Mouse (Mus musculus) induced T-regulatory cell, adult 2 months (primary cell): ENCODE data around the gene Acvr2b.

ENCODE experiments used
- DNase-seq: peaks from one replicate; pipeline ENCODE4 v3.0.0-alpha.2; 2012; ENCODE audit warnings: low read depth

Gene Acvr2b

DNA sequence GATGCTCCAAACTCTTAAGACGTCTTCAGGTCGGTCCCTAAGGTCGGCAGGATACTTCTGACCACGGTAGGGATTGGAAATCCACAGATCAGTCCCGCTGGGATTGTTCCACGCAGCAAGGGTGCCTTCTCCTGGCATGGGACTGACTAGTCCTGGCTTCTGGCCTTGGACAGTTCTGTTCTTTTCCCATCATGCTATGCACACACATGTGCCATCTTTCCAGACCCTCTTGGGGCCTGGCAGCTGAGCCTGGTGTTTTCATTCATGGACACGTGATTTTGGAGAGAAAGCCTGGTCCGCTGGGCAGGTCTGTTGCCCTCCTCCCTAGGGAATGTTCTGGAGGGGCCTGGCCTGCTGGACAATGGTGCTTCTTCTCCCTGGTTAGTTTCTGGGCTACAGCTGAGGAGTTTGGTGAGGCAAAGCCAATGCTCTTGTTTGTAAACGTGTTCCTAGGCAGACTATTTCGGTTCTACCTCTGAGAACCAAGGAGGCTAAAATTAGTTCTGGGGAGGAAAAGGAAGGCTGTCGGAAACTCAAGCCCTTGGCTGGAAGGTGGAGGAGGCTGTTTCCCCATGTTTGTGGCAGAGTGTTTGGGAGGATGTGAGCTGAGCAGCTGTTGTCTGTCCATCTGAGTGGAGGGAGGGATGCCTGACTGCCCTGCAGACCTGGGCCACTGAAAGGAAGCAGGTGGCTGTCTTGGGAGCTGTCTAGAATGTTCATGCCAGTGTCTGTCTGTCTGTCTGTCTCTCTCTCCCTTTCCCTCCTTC, 7.2 kb downstream of the Acvr2b start:
- no peak for DNase-seq

DNA sequence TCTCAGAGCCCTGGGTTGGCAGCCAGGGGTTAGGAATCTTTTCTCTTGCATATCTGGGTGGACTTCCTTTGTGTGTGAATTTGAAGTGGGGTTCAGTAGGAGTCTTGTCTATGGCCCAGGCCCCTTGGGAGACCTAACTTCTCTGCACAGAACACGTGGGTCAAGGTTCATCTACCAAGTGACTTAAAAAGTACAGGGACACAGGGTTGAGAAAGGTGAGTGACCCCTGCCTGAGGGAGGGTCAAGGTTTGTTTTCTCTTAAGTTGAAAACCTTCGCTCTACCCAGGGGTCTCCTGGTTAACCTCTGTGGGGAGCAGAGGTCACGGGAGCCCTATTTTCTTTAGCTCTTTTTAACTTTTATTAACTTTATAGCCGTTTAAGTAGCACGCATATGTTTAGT, 7.9 kb downstream of the Acvr2b start:
- no peak for DNase-seq

- no peak for DNase-seq
Observed at GRCm38 (mm10) chr9:119418025-119418424, 16.1 kb downstream of the Acvr2b start.

GRCm38 (mm10) chr9:119419852-119420438, 18.0 kb downstream of the Acvr2b start:
- no peak for DNase-seq

- DNase-seq = no peak
Observed at GRCm38 (mm10) chr9:119425217-119425975, 23.5 kb downstream of the Acvr2b start.

- DNase-seq = no peak
Observed at GRCm38 (mm10) chr9:119425976-119426415, 24.1 kb downstream of the Acvr2b start.

- DNase-seq = no peak
Observed at GRCm38 (mm10) chr9:119426483-119426882, 24.6 kb downstream of the Acvr2b start.

- peak; percentile 65 for DNase-seq
Observed at GRCm38 (mm10) chr9:119430311-119430710, 28.4 kb downstream of the Acvr2b start.

DNA sequence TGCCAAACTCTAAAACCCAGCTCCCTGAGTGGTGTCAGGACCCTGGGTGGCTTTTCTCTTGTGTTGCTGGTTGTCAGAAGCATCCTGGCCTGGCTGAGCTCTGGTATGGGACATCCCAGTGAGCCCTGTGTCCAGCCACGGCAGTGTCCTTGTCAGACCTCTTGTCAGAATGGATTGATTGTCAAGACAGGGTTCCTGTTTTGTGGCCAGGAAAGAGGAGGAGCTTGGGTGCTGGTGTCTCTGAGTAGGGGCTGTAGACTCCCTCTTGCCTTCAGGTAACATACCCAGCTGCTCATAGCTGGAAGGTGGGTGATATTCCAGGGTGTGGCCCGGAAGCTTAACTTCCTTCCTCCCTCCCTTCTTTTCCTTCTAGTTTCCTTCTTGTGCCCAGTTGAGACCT, 33.9 kb downstream of the Acvr2b start:
- DNase-seq = no peak

- DNase-seq = no peak
Observed at GRCm38 (mm10) chr9:119438065-119438464, 36.1 kb downstream of the Acvr2b start.

DNA sequence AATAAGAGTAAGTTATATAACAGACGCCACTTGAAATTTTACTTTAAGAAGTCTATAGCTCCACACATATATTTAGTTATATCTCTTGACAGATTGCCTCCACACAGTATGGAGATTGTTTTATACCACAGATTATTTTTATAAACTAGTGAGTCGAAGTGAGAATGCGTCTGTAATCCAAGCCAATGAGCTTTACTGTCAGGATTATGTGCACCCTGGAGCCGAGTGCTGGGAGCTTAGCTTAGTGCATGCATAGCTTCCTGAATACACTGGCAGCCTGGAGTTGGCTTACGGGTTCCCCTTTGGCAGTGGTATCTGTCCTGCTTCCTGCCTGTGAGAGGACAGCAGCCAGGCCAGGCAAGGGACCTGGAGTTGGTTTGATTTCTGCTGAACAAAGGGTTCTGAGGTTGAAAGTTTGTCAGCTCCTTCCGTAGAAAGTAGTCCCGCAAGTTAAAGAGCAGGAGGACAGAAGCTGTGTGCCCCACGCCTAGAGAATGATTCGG, 36.6 kb downstream of the Acvr2b start:
- DNase-seq = no peak

DNA sequence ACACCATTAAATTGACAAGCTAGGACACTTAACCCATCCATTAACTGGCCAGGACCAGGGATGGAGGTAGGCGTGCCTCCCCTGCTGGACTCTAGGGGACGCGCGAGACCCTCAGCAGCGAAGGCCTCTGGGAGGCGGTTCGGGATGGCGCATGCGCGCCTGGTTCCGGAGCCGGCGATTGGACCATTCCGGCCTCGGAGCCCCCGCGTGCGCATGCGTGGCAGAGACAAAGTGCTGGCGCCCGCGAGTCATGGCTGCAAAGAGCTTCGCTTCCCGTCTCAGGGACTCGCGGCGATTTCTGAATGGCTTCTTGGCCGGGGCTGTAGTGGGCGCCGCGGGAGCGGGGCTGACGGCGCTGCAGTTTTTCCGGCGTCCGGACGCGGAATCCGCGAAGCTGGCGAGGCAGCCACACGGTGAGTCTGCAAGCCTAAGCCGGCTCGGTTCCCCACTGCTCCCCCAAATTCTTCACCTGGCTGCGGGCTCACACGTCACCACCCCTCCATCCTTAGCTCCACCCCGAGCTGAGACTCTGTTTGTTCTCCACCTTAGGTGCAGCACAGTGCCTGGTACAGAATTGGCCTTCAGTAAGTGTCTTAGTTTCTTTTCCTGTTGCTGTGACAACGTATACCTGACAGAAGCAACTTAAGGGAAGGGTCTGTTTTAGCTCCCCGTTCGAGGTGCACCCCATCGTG, 43.0 kb downstream of the Acvr2b start, which contains the start of gene Exog:
Gene Exog (plus strand): TSS at position 206 of the 692 bp plus-strand sequence.
- DNase-seq = peak; percentile 96

DNA sequence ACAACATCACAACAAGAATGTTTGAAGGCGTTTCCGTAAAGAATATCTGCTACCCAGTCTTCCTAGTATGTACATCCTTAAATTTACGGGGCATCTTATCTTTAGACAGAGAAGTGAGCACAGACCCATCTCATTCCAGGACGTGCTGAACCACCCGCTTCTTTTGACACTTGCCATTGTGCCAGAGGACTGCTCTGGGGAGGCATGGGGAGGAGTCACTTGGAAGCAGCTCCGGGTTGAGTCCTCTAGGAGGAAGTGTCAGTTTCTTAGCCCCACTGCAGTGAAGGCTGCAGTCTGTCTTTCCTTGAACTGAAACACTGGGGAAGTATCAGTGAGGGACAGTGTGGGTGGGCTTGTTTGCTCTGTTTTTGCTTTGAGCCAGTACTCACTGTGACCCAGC, 43.8 kb downstream of the Acvr2b start:
- DNase-seq = peak; percentile 47

- peak; percentile 54 for DNase-seq
Observed at GRCm38 (mm10) chr9:119455967-119456366, 54.0 kb downstream of the Acvr2b start.

GRCm38 (mm10) chr9:119457122-119457521, 55.2 kb downstream of the Acvr2b start:
- no peak for DNase-seq

- DNase-seq = peak; percentile 76
Observed at GRCm38 (mm10) chr9:119460410-119460809, 58.5 kb downstream of the Acvr2b start.

GRCm38 (mm10) chr9:119465056-119465455, 63.1 kb downstream of the Acvr2b start:
- DNase-seq = no peak

DNA sequence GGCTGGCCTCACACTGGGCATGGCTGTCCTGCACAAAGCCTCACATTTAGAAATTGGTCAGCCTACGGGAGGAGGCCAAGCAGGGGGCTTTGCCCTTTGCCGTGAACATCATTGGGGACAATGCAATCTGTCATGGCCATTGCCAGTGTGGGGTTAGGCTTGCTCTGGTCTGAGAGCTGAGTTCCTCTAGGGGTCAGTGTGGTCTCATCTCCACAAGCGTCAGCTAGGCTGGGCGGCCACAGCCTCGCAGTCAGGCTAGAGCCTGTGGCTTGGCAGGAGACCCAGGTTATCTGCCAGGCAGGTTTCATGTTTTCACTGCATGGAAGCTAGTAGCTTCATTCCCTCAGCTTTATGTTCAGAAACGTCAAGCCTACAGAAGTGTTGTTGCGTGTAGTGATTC, 63.7 kb downstream of the Acvr2b start:
- DNase-seq = no peak

DNA sequence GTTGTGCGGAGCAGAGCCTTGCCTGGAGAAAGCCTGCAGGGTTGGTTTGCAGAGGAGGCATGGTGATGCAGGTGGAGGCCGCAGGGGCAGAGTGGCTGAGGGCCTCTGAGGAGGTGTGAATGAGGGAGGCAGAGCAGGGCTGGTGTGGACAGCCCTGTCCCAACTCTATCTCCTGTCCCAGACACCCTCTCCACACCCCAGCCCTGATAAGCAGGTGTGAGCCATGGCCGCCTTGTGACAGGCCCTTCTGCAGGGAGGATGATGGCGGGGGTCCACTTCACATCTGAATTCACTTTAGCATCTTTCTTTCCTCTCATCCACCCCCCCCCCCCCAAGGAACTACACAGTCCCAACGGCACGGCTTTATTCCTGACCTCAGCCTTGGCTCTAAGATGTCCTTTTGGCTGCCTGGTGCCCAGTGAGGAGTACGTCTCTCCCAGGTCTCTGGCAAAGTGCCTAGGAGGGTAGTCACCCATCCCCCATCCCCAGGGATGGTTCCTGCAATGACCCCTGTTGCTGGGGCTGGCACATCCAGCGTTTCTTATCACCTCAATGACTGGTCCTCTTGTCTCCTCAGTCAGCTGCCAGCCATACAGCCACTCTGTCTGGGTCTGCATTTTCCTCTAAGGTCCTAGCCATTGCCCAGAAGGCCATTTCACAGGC, 67.9 kb downstream of the Acvr2b start:
- no peak for DNase-seq

GRCm38 (mm10) chr9:119472412-119472918, 70.5 kb downstream of the Acvr2b start:
- DNase-seq = no peak

GRCm38 (mm10) chr9:119473011-119473410, 71.1 kb downstream of the Acvr2b start:
- no peak for DNase-seq
